Mouse (Mus musculus): ENCODE measurements around the gene Spz1. TPM values are rescaled to one million over a fixed set of nuclear protein-coding genes. Genes with fewer than 3 reads are reported as not detected.
A peak's percentile ranks its signal among the peaks of the same experiment; 100 is the strongest.
"Not testable (repeated sequence)": the region's sequence is repeated elsewhere in the genome, so short reads cannot be mapped to it uniquely, and the experiment has no call there.

Gene Spz1
- not detected in 2 replicates for polyA plus RNA-seq (2015; fragmentation: Nextera tagmentation; extraction: Ambion mirVana)

DNA sequence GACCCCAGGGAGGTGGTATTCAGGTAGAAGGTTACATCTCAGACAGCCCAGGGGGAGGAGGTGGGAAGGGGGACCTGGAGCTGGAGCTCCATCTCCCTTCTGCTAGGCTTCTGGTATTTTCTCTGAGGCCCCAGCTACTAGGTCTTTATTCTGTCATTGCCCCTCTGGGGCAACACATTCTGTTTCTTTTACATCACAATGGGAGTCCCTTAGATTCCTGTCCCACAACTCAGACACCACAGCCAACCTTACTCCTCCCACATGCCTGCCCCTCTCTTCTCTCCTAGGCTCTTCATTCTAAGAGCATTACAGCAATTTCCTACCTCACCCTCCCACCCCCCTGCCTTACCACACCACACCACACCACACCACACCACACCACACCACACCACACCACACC, at the start of gene Spz1:
Spz1 (minus strand) TSS at position 101 of the 400 bp plus-strand sequence.
- Histone ChIP-seq H3K9me3 (no peaks in the 10 kb centered on the region), H3K27ac (no peak within 1 kb of the TSS), H3K27me3 (no peaks in the 10 kb centered on the region), H3K4me1 (replicated peaks) (no peaks in the 10 kb centered on the region), H3K9ac (no peak within 1 kb of the TSS), H3K4me2 (no peak within 1 kb of the TSS), H3K4me3 (no peak within 1 kb of the TSS), H3K36me3 (no peaks in the 10 kb centered on the region)
- ATAC-seq (ENCODE audit: low FRiP score), result no peak

DNA sequence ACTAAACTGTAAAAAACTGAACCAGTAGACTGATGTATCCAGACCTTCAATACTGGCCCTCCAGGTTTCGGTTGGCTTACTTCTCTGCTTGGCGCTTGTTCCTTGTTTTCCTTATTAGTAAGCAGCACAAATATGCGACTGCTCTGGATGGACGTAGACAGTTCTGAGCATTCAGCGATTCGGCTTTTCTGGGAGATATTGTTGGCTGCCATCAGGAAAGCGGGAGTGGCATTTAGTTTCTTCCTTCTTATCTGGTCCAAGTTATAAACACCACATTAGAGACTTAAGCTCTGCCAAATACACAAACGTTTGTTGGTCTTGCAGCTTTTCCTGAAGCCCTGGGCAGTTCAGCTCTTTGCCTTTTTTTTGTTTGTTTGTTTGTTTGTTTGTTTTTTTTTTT, 40.5 kb upstream of the Spz1 start:
- H3K4me1 ChIP-seq (replicated peaks), result peaks cover 17% of the 10 kb centered on the region
- ATAC-seq (ENCODE audit: low FRiP score), result no peak
- no peak overlapping the region for H3K4me2 ChIP-seq
- H3K36me3 ChIP-seq, result no peaks in the 10 kb centered on the region
- WGBS, result 98% methylated on average over 8 of the region's 8 CpGs
- no peak overlapping the region for H3K27ac ChIP-seq
- no peak overlapping the region for H3K4me3 ChIP-seq
- 0 out of 2 replicates have a peak, but pooled peaks cover 4% of the 10 kb centered on the region for H3K27me3 ChIP-seq
- H3K9ac ChIP-seq, result no peak overlapping the region
- H3K9me3 ChIP-seq, result no peaks in the 10 kb centered on the region

- no peak overlapping the region for H3K4me3 ChIP-seq
- H3K9me3 ChIP-seq, result no peaks in the 10 kb centered on the region
- no peak for ATAC-seq (ENCODE audit: low FRiP score)
- H3K27me3 ChIP-seq, result 0 out of 2 replicates have a peak, but pooled peaks cover 4% of the 10 kb centered on the region
- H3K4me1 ChIP-seq (replicated peaks), result peaks cover 20% of the 10 kb centered on the region
- no peak overlapping the region for H3K9ac ChIP-seq
- H3K4me2 ChIP-seq, result no peak overlapping the region
- H3K27ac ChIP-seq, result no peak overlapping the region
- H3K36me3 ChIP-seq, result no peaks in the 10 kb centered on the region
- 88% methylated on average over 5 of the region's 5 CpGs for WGBS
Measured at GRCm38 (mm10) chr13:92615201-92615600, 39.2 kb upstream of the Spz1 start.

DNA sequence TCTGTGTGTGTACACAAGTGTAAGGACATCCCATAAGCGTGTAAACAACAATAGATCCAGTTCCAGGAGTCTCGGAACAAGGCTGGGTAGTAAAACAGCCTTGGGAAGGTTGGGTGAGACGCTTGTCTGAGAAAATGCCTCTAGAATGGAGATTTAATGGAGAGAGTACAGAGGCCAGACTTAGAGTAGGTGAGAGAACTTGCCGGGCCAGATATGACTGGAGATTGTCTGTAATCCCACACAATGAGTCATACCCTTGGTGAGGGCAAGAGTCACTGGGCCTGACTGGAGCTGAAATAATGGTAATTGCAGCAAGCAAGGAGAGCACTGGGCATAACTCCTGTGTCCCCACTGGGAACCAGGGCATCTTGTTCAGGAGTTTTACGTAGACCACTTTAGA, 37.1 kb upstream of the Spz1 start:
- peak overlapping the region; percentile 83 for H3K4me2 ChIP-seq
- 0 out of 2 replicates have a peak, but pooled peaks cover 4% of the 10 kb centered on the region for H3K27me3 ChIP-seq
- H3K4me3 ChIP-seq, result peak overlapping the region; percentile 81; the same call in 1 of the 2 replicates
- ATAC-seq (ENCODE audit: low FRiP score), result no peak
- no peaks in the 10 kb centered on the region for H3K9me3 ChIP-seq
- no peak overlapping the region for H3K9ac ChIP-seq
- H3K4me1 ChIP-seq (replicated peaks), result peaks cover 25% of the 10 kb centered on the region
- no peaks in the 10 kb centered on the region for H3K36me3 ChIP-seq
- H3K27ac ChIP-seq, result no peak overlapping the region
- WGBS, result 88% methylated on average over 5 of the region's 5 CpGs

DNA sequence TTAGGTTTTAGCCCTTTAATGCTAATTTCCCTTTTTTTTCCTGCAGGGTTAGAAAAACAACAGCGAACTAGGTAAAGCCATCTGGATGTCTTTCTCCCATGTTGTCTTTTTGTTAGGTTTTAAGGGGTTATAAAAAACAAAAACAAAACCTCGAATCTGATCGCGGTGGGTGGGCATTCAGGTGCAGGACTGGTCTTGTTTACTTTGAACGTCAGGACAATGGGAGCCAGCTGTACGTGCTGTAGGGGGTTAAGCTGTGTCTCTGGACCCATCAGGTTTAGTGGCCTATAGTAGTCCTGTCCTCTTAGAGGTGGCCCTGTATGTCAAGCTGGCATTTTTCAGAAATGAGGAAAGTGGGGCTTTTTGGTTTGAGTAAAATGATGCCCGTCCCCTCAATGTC, 35.9 kb upstream of the Spz1 start:
- Histone ChIP-seq H3K36me3 (no peaks in the 10 kb centered on the region), H3K27me3 (0 out of 2 replicates have a peak, but pooled peaks cover 4% of the 10 kb centered on the region), H3K9me3 (no peaks in the 10 kb centered on the region), H3K4me1 (replicated peaks) (peaks cover 25% of the 10 kb centered on the region), H3K4me3 (peak overlapping the region; percentile 81), H3K27ac (peak overlapping the region; percentile 86; the same call in 1 of the 2 replicates), H3K9ac (peak overlapping the region; percentile 84), H3K4me2 (peak overlapping the region; percentile 83)
- 8% methylated on average over 7 of the region's 7 CpGs for WGBS
- ATAC-seq (ENCODE audit: low FRiP score), result no peak

DNA sequence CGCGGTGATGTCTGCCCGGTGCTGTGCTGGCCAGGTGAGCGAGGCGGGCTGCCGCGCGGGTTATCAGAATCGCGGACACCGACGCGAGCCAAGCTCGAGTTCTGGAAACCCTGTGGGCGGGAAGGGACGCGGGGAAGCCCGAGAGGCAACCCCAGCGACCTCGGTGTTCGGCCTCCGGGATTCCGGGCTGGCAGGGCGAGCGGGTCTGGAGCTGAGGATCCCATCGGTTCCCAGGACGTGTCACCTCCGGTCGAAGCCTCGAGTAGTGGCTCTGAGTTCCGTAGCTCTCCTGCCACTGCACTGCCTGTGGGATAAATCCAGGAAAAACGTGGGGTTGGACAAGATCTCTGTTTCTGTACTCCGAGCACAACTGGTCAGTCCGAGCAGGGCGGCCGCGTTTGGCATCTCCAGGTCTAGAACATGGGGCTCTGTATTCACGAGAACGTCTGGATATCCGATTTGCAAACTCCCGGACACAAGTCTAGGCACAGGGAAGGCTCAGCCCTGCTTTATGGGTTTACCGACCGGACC, 35.3 kb upstream of the Spz1 start:
- peak; percentile 72 for ATAC-seq (ENCODE audit: low FRiP score)
- H3K27ac ChIP-seq, result peak overlapping the region; percentile 86
- peaks cover 25% of the 10 kb centered on the region for H3K4me1 ChIP-seq (replicated peaks)
- H3K4me3 ChIP-seq, result peak overlapping the region; percentile 81
- H3K9me3 ChIP-seq, result no peaks in the 10 kb centered on the region
- no peaks in the 10 kb centered on the region for H3K36me3 ChIP-seq
- H3K9ac ChIP-seq, result peak overlapping the region; percentile 84
- peak overlapping the region; percentile 83 for H3K4me2 ChIP-seq
- under 1% methylated on average over 43 of the region's 43 CpGs for WGBS
- H3K27me3 ChIP-seq, result 0 out of 2 replicates have a peak, but pooled peaks cover 4% of the 10 kb centered on the region

- H3K9me3 ChIP-seq, result no peaks in the 10 kb centered on the region
- H3K4me3 ChIP-seq, result peak within 1 kb of the TSS; percentile 81
- under 1% methylated on average over 55 of the region's 55 CpGs for WGBS
- H3K27me3 ChIP-seq, result 0 out of 2 replicates have a peak, but pooled peaks cover 4% of the 10 kb centered on the region
- peak within 1 kb of the TSS; percentile 83 for H3K4me2 ChIP-seq
- ATAC-seq (ENCODE audit: low FRiP score), result peak; percentile 99
- H3K4me1 ChIP-seq (replicated peaks), result peaks cover 25% of the 10 kb centered on the region
- H3K27ac ChIP-seq, result peak within 1 kb of the TSS; percentile 86
- H3K9ac ChIP-seq, result peak within 1 kb of the TSS; percentile 84
- H3K36me3 ChIP-seq, result no peaks in the 10 kb centered on the region
Measured at GRCm38 (mm10) chr13:92610311-92611221, 34.6 kb upstream of the Spz1 start, which contains the start of gene Serinc5. Gene Serinc5, plus strand, starts transcription at chr13:92611091.

GRCm38 (mm10) chr13:92609486-92610310, 33.7 kb upstream of the Spz1 start:
- peak overlapping the region; percentile 81 for H3K4me3 ChIP-seq
- H3K27me3 ChIP-seq, result 0 out of 2 replicates have a peak, but pooled peaks cover 4% of the 10 kb centered on the region
- no peak for ATAC-seq (ENCODE audit: low FRiP score)
- H3K9ac ChIP-seq, result peak overlapping the region; percentile 84; the same call in 1 of the 2 replicates
- no peaks in the 10 kb centered on the region for H3K36me3 ChIP-seq
- no peaks in the 10 kb centered on the region for H3K9me3 ChIP-seq
- 12% methylated on average over 13 of the region's 13 CpGs for WGBS
- peak overlapping the region; percentile 83 for H3K4me2 ChIP-seq
- H3K4me1 ChIP-seq (replicated peaks), result peaks cover 25% of the 10 kb centered on the region
- H3K27ac ChIP-seq, result peak overlapping the region; percentile 86

GRCm38 (mm10) chr13:92605306-92605705, 29.3 kb upstream of the Spz1 start:
- H3K4me3 ChIP-seq, result not testable (repeated sequence)
- WGBS, result 84% methylated on average over 4 of the region's 4 CpGs

DNA sequence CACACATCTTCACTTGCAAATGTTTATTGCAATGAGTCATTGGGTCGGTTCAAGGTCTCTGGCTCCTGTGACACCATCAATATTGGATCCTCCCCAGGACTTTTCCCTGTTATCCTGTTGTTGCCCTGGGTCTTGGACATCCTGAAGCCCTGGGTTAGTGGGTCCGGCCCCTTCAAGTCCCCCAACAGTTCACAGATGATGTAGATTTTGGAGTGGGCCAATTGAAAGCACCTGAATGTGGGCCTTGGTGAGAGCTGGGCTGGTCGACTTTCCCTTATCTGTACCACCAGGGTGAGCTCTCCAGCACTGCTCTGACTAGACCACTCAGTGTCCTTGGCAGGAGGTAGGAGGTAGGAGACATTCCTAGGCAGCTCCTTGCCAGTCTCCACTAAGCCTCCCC, 19.5 kb upstream of the Spz1 start:
- Histone ChIP-seq H3K27me3 (no peaks in the 10 kb centered on the region), H3K4me1 (replicated peaks) (peaks cover 26% of the 10 kb centered on the region), H3K36me3 (no peaks in the 10 kb centered on the region), H3K9ac (no peak overlapping the region), H3K27ac (no peak overlapping the region), H3K4me3 (no peak overlapping the region), H3K9me3 (no peaks in the 10 kb centered on the region), H3K4me2 (no peak overlapping the region)
- WGBS, result 73% methylated on average over 3 of the region's 3 CpGs
- ATAC-seq (ENCODE audit: low FRiP score), result no peak

More at GRCm38 (mm10) chr13:92605306-92605705, 29.3 kb upstream of the Spz1 start:
- H3K4me2 ChIP-seq; ATAC-seq (ENCODE audit: low FRiP score); H3K27ac ChIP-seq; H3K9ac ChIP-seq; H3K36me3 ChIP-seq; H3K9me3 ChIP-seq; H3K27me3 ChIP-seq; H3K4me1 ChIP-seq (replicated peaks): not testable (repeated sequence)

DNA sequence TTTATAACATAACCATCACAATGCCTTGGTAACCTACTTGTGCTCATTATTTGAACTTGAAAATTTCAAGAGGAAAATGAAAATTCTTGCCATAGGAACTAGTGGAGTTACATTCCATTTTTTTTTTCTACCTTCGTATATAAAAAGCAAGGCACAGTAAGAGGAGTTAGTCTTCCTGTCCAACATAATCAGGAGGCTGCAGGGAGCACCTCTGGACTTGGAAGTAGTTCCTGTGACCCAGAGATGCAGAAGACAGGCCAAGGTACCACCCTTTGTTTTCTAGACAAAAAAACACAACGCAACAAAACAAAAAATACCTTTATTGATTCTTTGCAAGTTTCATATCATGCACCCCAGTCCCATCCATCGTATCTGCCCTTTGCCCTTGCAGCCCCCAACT, 18.9 kb upstream of the Spz1 start:
- peaks cover 26% of the 10 kb centered on the region for H3K4me1 ChIP-seq (replicated peaks)
- H3K27me3 ChIP-seq, result no peaks in the 10 kb centered on the region
- no peak for ATAC-seq (ENCODE audit: low FRiP score)
- H3K9me3 ChIP-seq, result no peaks in the 10 kb centered on the region
- no peak overlapping the region for H3K4me2 ChIP-seq
- H3K4me3 ChIP-seq, result no peak overlapping the region
- no peaks in the 10 kb centered on the region for H3K36me3 ChIP-seq
- H3K9ac ChIP-seq, result no peak overlapping the region
- H3K27ac ChIP-seq, result no peak overlapping the region
- 83% methylated on average over 3 of the region's 3 CpGs for WGBS

DNA sequence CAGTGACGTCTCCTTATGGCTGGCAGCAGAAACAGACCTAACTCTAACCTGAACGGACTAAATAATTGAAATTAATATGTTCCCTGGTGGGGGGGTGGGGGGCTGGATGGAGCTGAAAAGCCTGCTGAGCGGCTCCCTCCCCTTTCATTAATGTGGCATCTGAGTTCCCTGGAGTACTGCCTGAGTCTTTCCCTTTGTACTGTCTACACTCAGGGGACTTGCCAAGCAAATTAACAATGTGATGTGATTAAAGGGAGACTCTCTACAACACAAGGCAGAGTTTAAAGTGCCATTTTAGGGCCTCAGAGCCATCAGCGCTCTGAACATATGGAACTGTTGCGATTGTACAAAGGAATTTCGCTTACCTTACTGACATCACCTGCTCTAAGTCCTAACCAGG, 18.5 kb upstream of the Spz1 start:
- peak overlapping the region; percentile 20; the same call in 1 of the 2 replicates for H3K27ac ChIP-seq
- peak; percentile 82 for ATAC-seq (ENCODE audit: low FRiP score)

More for the DNA sequence above, 18.5 kb upstream of the Spz1 start:
- H3K9ac ChIP-seq, result no peak overlapping the region
- peaks cover 26% of the 10 kb centered on the region for H3K4me1 ChIP-seq (replicated peaks)
- no peaks in the 10 kb centered on the region for H3K36me3 ChIP-seq
- no peak overlapping the region for H3K4me3 ChIP-seq
- WGBS, result 25% methylated on average over 6 of the region's 6 CpGs
- no peaks in the 10 kb centered on the region for H3K27me3 ChIP-seq
- H3K4me2 ChIP-seq, result no peak overlapping the region
- no peaks in the 10 kb centered on the region for H3K9me3 ChIP-seq
